Mouse (Mus musculus) heart, postnatal 25 days (tissue): ENCODE results near the gene Wars. TPM values are rescaled to one million over a fixed set of nuclear protein-coding genes. Genes with fewer than 3 reads are reported as not detected.

ENCODE experiments used
- DNase-seq: peaks from one replicate; pipeline ENCODE4 v3.0.0; 2022; ENCODE audit warnings: low spot score
- intact Hi-C: fragments of 180-260 bp; cut with DNase I; formaldehyde crosslinking; loops from one replicate; pipeline ENCODE4 v1.15.1; 2025
- total RNA-seq, 2 experiments: library from RNA; stranded (reverse); gene quantifications; 2 replicates each; pipeline ENCODE4 v1.2.3; 2021

Gene Wars
- total RNA-seq, 2 experiments from 2014 or later: 33.6 to 35.8 TPM

GRCm38 (mm10) chr12:108914198-108914597, 20.2 kb upstream of the Wars start:
- DNase-seq: no peak
- intact Hi-C loops: no loop called here

DNA sequence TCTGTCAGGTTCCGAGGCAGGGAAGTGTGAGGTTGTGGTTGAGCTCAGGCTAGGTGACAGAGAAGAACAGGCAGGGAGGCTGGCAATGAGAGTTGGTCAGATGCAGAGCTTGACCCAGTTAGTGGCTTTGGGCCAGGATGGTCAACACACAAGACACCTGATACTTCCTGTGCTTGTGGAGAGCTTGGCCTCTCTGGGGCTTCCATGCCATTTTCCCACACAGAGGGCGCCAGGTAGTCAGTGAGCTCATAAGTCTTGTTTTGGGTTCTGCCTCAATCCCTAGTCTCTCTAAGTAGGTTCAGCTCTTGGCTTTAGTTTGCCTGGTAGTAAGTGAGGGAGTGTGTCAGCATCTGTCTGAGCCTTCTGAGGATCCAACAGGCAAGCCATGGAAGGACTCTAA, 18.5 kb upstream of the Wars start:
- DNase-seq: no peak
- intact Hi-C loops: no loop called here

GRCm38 (mm10) chr12:108909846-108910433, 16.0 kb upstream of the Wars start:
- intact Hi-C loops: loop anchor here (10.0 kb wide), 2 partner anchors 405 to 1465 kb away; no protein-coding TSS in a partner anchor
- no peak for DNase-seq

GRCm38 (mm10) chr12:108906398-108906797, 12.4 kb upstream of the Wars start:
- DNase-seq: no peak
- intact Hi-C loops: loop anchor here (10.0 kb wide), 2 partner anchors 408 to 1468 kb away; no protein-coding TSS in a partner anchor

GRCm38 (mm10) chr12:108905620-108906302, 11.8 kb upstream of the Wars start:
- intact Hi-C loops: loop anchor here (10.0 kb wide), 2 partner anchors 409 to 1469 kb away; no protein-coding TSS in a partner anchor
- no peak for DNase-seq

GRCm38 (mm10) chr12:108904276-108904653, 10.3 kb upstream of the Wars start:
- intact Hi-C loops: loop anchor here (1.0 to 10.0 kb wide), 3 partner anchors 411 to 1471 kb away; no protein-coding TSS in a partner anchor

DNA sequence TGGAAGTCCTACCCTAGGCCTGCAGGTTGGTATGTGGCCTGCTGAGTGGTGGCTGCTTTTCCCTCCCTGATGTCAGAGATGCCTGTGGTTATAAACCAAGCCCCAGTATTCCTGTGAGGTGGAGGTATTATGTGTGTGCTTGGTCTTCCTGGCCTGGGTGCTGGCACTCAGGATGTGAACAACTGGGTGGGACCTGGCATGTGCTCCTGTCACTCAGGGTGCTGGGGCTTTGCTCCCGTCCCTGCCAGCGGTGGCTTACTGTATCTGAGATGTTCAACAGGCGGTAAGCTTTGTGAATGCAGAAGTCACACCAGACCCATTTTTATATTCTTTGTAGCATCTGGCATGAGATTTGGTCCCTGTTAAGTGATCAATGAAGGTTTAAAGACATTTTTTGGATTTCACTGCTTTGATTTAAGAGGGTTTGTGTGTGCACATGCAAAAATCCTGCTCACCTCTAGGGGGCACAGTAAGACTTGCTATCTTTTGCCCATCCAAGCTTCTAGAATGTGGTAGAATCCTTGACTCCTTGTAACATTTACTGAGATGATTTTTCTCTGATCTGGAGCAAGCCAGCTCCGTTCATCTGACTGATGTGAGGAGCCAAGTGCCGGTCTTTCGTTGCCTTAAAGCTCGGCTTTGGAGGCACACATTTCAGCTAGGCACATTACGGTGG, 9.8 kb upstream of the Wars start:
- DNase-seq: no peak
- intact Hi-C loops: loop anchor here (1.0 to 10.0 kb wide), 3 partner anchors 411 to 1471 kb away; no protein-coding TSS in a partner anchor

More at GRCm38 (mm10) chr12:108904276-108904653, 10.3 kb upstream of the Wars start:
- DNase-seq: no peak

GRCm38 (mm10) chr12:108902940-108903339, 9.0 kb upstream of the Wars start:
- peak; percentile 20 for DNase-seq
- intact Hi-C loops: loop anchor here (10.0 kb wide), 2 partner anchors 412 to 1472 kb away; no protein-coding TSS in a partner anchor

DNA sequence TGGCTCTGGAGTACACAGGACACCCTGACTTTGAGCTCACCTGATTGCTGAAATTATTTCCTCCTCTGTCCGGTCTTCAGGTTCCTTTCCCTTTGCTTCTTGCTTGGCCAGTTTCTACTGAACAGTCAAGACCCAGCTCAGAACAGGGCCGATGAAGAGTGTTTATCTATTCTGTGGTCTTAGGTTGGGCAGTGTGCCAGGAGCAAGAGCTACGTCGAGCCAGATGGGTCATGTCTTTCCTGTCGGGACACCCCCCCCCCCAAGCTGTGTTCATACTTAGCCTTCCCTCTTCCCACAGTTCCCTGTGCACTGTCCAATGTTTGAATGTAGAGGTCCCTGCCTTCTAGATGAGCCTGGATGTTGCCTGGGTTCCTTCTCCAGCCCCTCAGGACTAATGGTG, 7.4 kb upstream of the Wars start:
- intact Hi-C loops: loop anchor here (10.0 kb wide), 2 partner anchors 413 to 1473 kb away; no protein-coding TSS in a partner anchor

DNA sequence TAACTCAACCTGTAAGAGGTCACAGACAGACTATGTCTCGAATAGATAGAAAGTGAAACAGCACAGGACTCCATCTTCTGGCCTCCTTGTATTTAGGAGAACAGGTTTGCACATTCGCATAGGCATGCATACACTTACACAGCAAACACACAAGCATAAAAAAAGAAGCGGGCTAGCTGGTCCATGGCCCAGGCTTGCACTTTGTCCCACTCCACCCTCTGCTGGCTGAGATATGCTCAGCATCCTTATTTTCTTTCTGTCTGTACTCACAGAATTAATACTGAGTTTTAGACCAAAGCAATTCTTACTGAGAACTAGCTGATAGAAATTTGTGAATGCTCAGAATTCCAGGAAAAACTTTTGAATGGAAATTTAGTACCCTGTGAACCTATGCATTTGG, 2.0 kb upstream of the Wars start:
- DNase-seq: no peak
- intact Hi-C loops: loop anchor here (2.0 to 10.0 kb wide), 2 partner anchors 135 to 341 kb away; partner anchors contain the start of gene Evl

More for the DNA sequence above, 7.4 kb upstream of the Wars start:
- no peak for DNase-seq

GRCm38 (mm10) chr12:108894432-108894816, 450 bp upstream of the Wars start:
- intact Hi-C loops: loop anchor here (5.0 to 10.0 kb wide), 3 partner anchors 57 to 340 kb away; partner anchors contain the start of genes Evl, Slc25a29 and Slc25a47
- DNase-seq: no peak

DNA sequence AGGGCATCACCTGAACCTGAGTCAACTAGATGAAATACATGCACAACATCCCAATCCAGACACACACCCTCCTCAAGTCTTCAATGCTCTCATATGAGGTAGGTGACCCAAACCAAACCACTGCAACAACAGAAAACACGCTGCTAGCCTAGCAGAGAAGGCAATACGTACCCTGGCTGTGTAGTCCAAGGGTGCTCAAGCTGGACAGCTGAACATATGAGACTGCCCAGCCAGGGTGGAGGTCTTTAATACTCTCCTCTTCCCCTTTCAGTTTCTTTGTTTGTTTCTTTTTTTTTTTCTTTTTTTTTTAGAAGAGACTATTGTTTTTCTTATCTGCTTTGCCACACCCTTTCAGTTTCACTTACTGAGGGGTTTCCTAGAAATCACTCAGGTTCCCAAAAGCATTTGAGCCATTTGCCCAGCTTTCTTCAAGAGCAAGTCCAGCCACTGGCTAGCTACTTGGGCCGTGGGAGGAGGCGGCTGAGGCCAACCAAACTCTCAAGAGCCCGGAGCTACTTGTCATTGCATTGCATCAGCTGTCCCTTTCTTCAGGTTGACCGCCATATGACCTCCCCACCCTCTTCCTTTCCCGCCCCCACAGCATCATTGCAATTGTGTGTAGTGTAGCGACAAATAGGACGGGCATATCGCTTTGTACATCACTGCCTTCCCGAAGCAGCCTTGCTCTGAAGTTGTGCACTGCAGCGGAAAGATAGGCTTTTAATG, 822 bp downstream of the Wars start, which contains the start of gene Wdr25:
TSS of gene Wdr25 (plus strand) at position 643 of the 726 bp plus-strand sequence.
- intact Hi-C loops: loop anchor here (5.0 to 10.0 kb wide), 3 partner anchors 56 to 338 kb away; partner anchors contain the start of genes Evl, Slc25a29 and Slc25a47
- DNase-seq: peak; percentile 9

DNA sequence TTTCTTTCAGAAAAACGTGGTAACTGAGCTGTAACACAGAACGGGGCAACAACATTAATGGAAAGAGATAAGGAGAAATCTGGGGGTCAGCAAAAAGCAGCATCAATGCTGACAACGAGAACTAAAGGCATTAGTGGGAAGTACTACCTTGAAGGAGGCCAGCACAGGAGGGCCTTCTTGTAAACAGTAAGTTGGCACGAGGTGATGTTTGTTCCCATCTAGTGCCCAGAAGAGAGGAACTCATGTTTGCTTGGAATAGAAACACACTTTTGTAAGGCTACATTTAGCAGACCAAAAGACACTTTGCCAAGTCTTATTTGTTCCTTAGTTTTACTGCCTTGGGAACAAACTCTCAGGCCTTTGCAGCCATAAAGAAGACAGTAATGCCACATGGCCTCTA, 5.3 kb downstream of the Wars start:
- intact Hi-C loops: no loop called here
- no peak for DNase-seq

DNA sequence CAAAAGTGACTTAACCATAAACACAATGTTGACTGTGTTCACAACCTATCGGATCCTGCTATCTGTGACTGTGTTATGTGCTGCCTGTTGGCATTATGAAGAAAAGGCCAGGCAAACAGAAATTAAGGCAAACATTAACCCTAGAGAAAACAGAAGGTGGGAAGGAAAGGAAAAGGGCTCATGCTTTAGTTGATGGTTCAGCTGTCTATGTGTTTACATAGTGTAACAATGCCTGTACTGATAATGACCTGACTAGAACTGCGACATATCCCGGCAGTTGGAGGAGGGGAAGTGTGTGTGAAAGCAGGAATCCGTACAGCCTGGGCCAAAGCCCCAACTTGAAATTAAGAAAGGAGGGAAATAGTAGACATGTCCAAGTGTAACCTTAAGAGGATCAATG, 6.9 kb downstream of the Wars start:
- DNase-seq: no peak
- intact Hi-C loops: no loop called here

DNA sequence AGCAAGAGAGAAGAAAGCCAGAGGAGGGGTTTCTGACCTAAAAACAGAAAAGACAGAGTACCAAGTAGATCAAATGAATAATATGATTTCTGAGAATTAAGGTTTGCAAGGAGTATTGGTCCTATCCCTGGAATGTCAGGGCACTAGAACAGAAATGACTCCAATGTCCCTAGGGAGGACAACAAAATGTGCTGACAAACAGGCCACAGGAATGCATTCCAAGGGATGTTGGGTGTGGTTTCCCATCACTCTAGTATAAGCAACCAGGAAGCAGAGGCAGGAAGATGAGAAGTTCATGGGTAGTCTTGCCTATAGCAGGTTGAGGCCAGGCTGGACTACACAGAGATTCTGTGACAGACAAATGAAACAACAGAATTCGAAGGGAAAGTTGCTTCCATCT, 8.1 kb downstream of the Wars start:
- DNase-seq: no peak
- intact Hi-C loops: no loop called here

- DNase-seq: no peak
- intact Hi-C loops: no loop called here
Observed at GRCm38 (mm10) chr12:108882776-108883175, 11.2 kb downstream of the Wars start.

DNA sequence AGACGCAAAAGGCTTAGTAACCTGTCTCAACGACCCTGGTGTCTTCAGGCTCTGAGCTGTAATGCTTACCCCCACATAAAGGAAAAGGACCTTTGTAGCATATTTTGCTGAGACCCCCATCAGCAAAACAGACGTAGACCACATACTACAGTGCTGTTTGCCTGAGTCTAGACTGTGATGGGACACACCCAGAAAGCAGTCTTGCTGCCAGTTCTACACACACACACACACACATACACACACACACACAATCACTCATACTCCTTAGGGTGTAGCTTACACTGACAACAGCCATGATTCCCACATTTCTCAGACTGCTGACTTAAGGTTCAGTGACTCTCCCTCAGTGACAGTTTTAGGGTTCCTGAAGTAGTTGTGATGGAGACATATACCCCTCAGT, 12.8 kb downstream of the Wars start:
- intact Hi-C loops: no loop called here

GRCm38 (mm10) chr12:108880606-108881005, 13.4 kb downstream of the Wars start:
- intact Hi-C loops: no loop called here
- no peak for DNase-seq

More for the DNA sequence above, 12.8 kb downstream of the Wars start:
- DNase-seq: no peak

- intact Hi-C loops: no loop called here
- DNase-seq: no peak
Observed at GRCm38 (mm10) chr12:108879138-108879537, 14.8 kb downstream of the Wars start.

GRCm38 (mm10) chr12:108873122-108873521, 20.9 kb downstream of the Wars start:
- no peak for DNase-seq
- intact Hi-C loops: no loop called here
